Mouse (Mus musculus): ENCODE results near the gene Shroom3. TPM values are rescaled to one million over a fixed set of nuclear protein-coding genes. Genes with fewer than 3 reads are reported as not detected.

Shroom3 gene
- polyA plus RNA-seq, 1 experiment from 2014 or later, result 2.3 TPM

- Histone ChIP-seq H3K4me3 (replicated peaks; ENCODE audit: low read length) (no peak overlapping the region), H3K4me2 (replicated peaks) (no peak overlapping the region), H3K27me3 (ENCODE audit: control insufficient read depth, insufficient read depth, low read length) (no peaks in the 10 kb centered on the region), H3K9me3 (ENCODE audit: control insufficient read depth, low read length) (no peaks in the 10 kb centered on the region), H3K36me3 (replicated peaks; ENCODE audit: control insufficient read depth, insufficient read depth) (0 out of 2 replicates have a peak, but pooled peaks cover 2% of the 10 kb centered on the region), H3K9ac (0 out of 2 replicates have a peak overlapping the region, but pooled peaks have one; percentile 31), H3K27ac (no peak overlapping the region), H3K4me1 (replicated peaks; ENCODE audit: control insufficient read depth, insufficient read depth, low read length) (no peaks in the 10 kb centered on the region; the same call in 1 of the 2 replicates)
- ATAC-seq (ENCODE audit: low FRiP score) (no peak), DNase-seq (ENCODE audit: low spot score) (no peak)
- 88% methylated on average over 10 of the region's 10 CpGs for WGBS
Observed at GRCm38 (mm10) chr5:92959287-92959686, 276.1 kb downstream of the Shroom3 start.

GRCm38 (mm10) chr5:92959708-92960107, 276.5 kb downstream of the Shroom3 start:
- Histone ChIP-seq H3K36me3 (replicated peaks; ENCODE audit: control insufficient read depth, insufficient read depth) (0 out of 2 replicates have a peak, but pooled peaks cover 6% of the 10 kb centered on the region), H3K27me3 (ENCODE audit: control insufficient read depth, insufficient read depth, low read length) (no peaks in the 10 kb centered on the region), H3K9ac (0 out of 2 replicates have a peak overlapping the region, but pooled peaks have one; percentile 31), H3K4me1 (replicated peaks; ENCODE audit: control insufficient read depth, insufficient read depth, low read length) (no peaks in the 10 kb centered on the region; the same call in 1 of the 2 replicates), H3K4me3 (replicated peaks; ENCODE audit: low read length) (no peak overlapping the region), H3K9me3 (ENCODE audit: control insufficient read depth, low read length) (no peaks in the 10 kb centered on the region), H3K4me2 (replicated peaks) (no peak overlapping the region), H3K27ac (no peak overlapping the region)
- 79% methylated on average over 9 of the region's 9 CpGs for WGBS
- DNase-seq (ENCODE audit: low spot score) (no peak), ATAC-seq (ENCODE audit: low FRiP score) (no peak)

- no peaks in the 10 kb centered on the region for H3K9me3 ChIP-seq (ENCODE audit: control insufficient read depth, low read length)
- no peak overlapping the region for H3K4me3 ChIP-seq (replicated peaks; ENCODE audit: low read length)
- no peak overlapping the region for H3K4me2 ChIP-seq (replicated peaks)
- 0 out of 2 replicates have a peak, but pooled peaks cover 7% of the 10 kb centered on the region for H3K36me3 ChIP-seq (replicated peaks; ENCODE audit: control insufficient read depth, insufficient read depth)
- DNase-seq (ENCODE audit: low spot score), result no peak
- ATAC-seq (ENCODE audit: low FRiP score), result no peak
- no peak overlapping the region for H3K27ac ChIP-seq
- H3K9ac ChIP-seq, result no peak overlapping the region
- no peaks in the 10 kb centered on the region; the same call in 1 of the 2 replicates for H3K4me1 ChIP-seq (replicated peaks; ENCODE audit: control insufficient read depth, insufficient read depth, low read length)
- H3K27me3 ChIP-seq (ENCODE audit: control insufficient read depth, insufficient read depth, low read length), result no peaks in the 10 kb centered on the region
- WGBS, result 69% methylated on average over 11 of the region's 11 CpGs
Observed at GRCm38 (mm10) chr5:92961353-92961752, 278.1 kb downstream of the Shroom3 start.

- Histone ChIP-seq H3K9me3 (ENCODE audit: control insufficient read depth, low read length) (no peaks in the 10 kb centered on the region), H3K27me3 (ENCODE audit: control insufficient read depth, insufficient read depth, low read length) (no peaks in the 10 kb centered on the region), H3K4me2 (replicated peaks) (no peak overlapping the region), H3K4me3 (replicated peaks; ENCODE audit: low read length) (no peak overlapping the region), H3K27ac (no peak overlapping the region), H3K36me3 (replicated peaks; ENCODE audit: control insufficient read depth, insufficient read depth) (0 out of 2 replicates have a peak, but pooled peaks cover 7% of the 10 kb centered on the region), H3K4me1 (replicated peaks; ENCODE audit: control insufficient read depth, insufficient read depth, low read length) (no peaks in the 10 kb centered on the region; the same call in 1 of the 2 replicates), H3K9ac (no peak overlapping the region)
- ATAC-seq (ENCODE audit: low FRiP score), result no peak
- no peak for DNase-seq (ENCODE audit: low spot score)
- 67% methylated on average over 7 of the region's 7 CpGs for WGBS
Observed at GRCm38 (mm10) chr5:92961770-92962231, 278.6 kb downstream of the Shroom3 start.

GRCm38 (mm10) chr5:92964691-92965090, 281.5 kb downstream of the Shroom3 start:
- H3K9me3 ChIP-seq (ENCODE audit: control insufficient read depth, low read length), result no peaks in the 10 kb centered on the region
- WGBS, result 84% methylated on average over 13 of the region's 13 CpGs
- H3K4me2 ChIP-seq (replicated peaks), result no peak overlapping the region
- H3K36me3 ChIP-seq (replicated peaks; ENCODE audit: control insufficient read depth, insufficient read depth), result 0 out of 2 replicates have a peak, but pooled peaks cover 7% of the 10 kb centered on the region
- H3K27ac ChIP-seq, result no peak overlapping the region
- H3K4me3 ChIP-seq (replicated peaks; ENCODE audit: low read length), result no peak overlapping the region
- no peak overlapping the region for H3K9ac ChIP-seq
- ATAC-seq (ENCODE audit: low FRiP score), result no peak
- H3K4me1 ChIP-seq (replicated peaks; ENCODE audit: control insufficient read depth, insufficient read depth, low read length), result no peaks in the 10 kb centered on the region; the same call in 1 of the 2 replicates
- no peaks in the 10 kb centered on the region for H3K27me3 ChIP-seq (ENCODE audit: control insufficient read depth, insufficient read depth, low read length)
- no peak for DNase-seq (ENCODE audit: low spot score)

GRCm38 (mm10) chr5:92967143-92967542, 283.9 kb downstream of the Shroom3 start:
- ATAC-seq (ENCODE audit: low FRiP score) (no peak), DNase-seq (ENCODE audit: low spot score) (no peak)
- Histone ChIP-seq H3K36me3 (replicated peaks; ENCODE audit: control insufficient read depth, insufficient read depth) (0 out of 2 replicates have a peak, but pooled peaks cover 7% of the 10 kb centered on the region), H3K4me1 (replicated peaks; ENCODE audit: control insufficient read depth, insufficient read depth, low read length) (no peaks in the 10 kb centered on the region), H3K27me3 (ENCODE audit: control insufficient read depth, insufficient read depth, low read length) (no peaks in the 10 kb centered on the region), H3K9ac (no peak overlapping the region), H3K4me3 (replicated peaks; ENCODE audit: low read length) (no peak overlapping the region), H3K9me3 (ENCODE audit: control insufficient read depth, low read length) (no peaks in the 10 kb centered on the region), H3K4me2 (replicated peaks) (no peak overlapping the region), H3K27ac (no peak overlapping the region)
- 86% methylated on average over 9 of the region's 9 CpGs for WGBS

GRCm38 (mm10) chr5:92967906-92968305, 284.7 kb downstream of the Shroom3 start:
- Histone ChIP-seq H3K9me3 (ENCODE audit: control insufficient read depth, low read length) (no peaks in the 10 kb centered on the region), H3K27ac (no peak overlapping the region), H3K4me2 (replicated peaks) (no peak overlapping the region), H3K9ac (no peak overlapping the region), H3K36me3 (replicated peaks; ENCODE audit: control insufficient read depth, insufficient read depth) (0 out of 2 replicates have a peak, but pooled peaks cover 5% of the 10 kb centered on the region), H3K4me1 (replicated peaks; ENCODE audit: control insufficient read depth, insufficient read depth, low read length) (no peaks in the 10 kb centered on the region), H3K4me3 (replicated peaks; ENCODE audit: low read length) (no peak overlapping the region), H3K27me3 (ENCODE audit: control insufficient read depth, insufficient read depth, low read length) (no peaks in the 10 kb centered on the region)
- ATAC-seq (ENCODE audit: low FRiP score) (no peak), DNase-seq (ENCODE audit: low spot score) (no peak)
- 93% methylated on average over 3 of the region's 3 CpGs for WGBS

- H3K4me3 ChIP-seq (replicated peaks; ENCODE audit: low read length), result no peak overlapping the region
- no peak for DNase-seq (ENCODE audit: low spot score)
- no peak overlapping the region for H3K4me2 ChIP-seq (replicated peaks)
- no peaks in the 10 kb centered on the region for H3K4me1 ChIP-seq (replicated peaks; ENCODE audit: control insufficient read depth, insufficient read depth, low read length)
- no peak for ATAC-seq (ENCODE audit: low FRiP score)
- no peaks in the 10 kb centered on the region for H3K9me3 ChIP-seq (ENCODE audit: control insufficient read depth, low read length)
- 88% methylated on average over 8 of the region's 8 CpGs for WGBS
- no peak overlapping the region for H3K27ac ChIP-seq
- 0 out of 2 replicates have a peak, but pooled peaks cover 4% of the 10 kb centered on the region for H3K36me3 ChIP-seq (replicated peaks; ENCODE audit: control insufficient read depth, insufficient read depth)
- no peak overlapping the region for H3K9ac ChIP-seq
- no peaks in the 10 kb centered on the region for H3K27me3 ChIP-seq (ENCODE audit: control insufficient read depth, insufficient read depth, low read length)
Observed at GRCm38 (mm10) chr5:92969443-92969842, 286.2 kb downstream of the Shroom3 start.

- ATAC-seq (ENCODE audit: low FRiP score) (no peak), DNase-seq (ENCODE audit: low spot score) (no peak)
- no peaks in the 10 kb centered on the region for H3K27me3 ChIP-seq (ENCODE audit: control insufficient read depth, insufficient read depth, low read length)
- no peaks in the 10 kb centered on the region for H3K4me1 ChIP-seq (replicated peaks; ENCODE audit: control insufficient read depth, insufficient read depth, low read length)
- H3K4me2 ChIP-seq (replicated peaks), result no peak overlapping the region
- H3K36me3 ChIP-seq (replicated peaks; ENCODE audit: control insufficient read depth, insufficient read depth), result no peaks in the 10 kb centered on the region
- no peaks in the 10 kb centered on the region for H3K9me3 ChIP-seq (ENCODE audit: control insufficient read depth, low read length)
- 74% methylated on average over 2 of the region's 2 CpGs for WGBS
- no peak overlapping the region for H3K4me3 ChIP-seq (replicated peaks; ENCODE audit: low read length)
- no peak overlapping the region for H3K9ac ChIP-seq
- H3K27ac ChIP-seq, result no peak overlapping the region
Observed at GRCm38 (mm10) chr5:92969926-92970325, 286.7 kb downstream of the Shroom3 start.

Measured in hindbrain, embryonic 14.5 days (tissue).